Mouse (Mus musculus) MEL (cell line): ENCODE measurements around the gene Preb. TPM values are rescaled to one million over a fixed set of nuclear protein-coding genes. Genes with fewer than 3 reads are reported as not detected.
A peak's percentile ranks its signal among the peaks of the same experiment; 100 is the strongest.

Experiments
- DNase-seq: peaks from one replicate; pipeline ENCODE4 v3.0.0; 2011; ENCODE audit warnings: low read depth, low spot score
- H3K27ac ChIP-seq: 2 replicates; pipeline ENCODE4 v1.5.1; 2012; ENCODE audit warnings: low read depth, mild to moderate bottlenecking, control low read depth, low read length, moderate library complexity; ENCODE audit not compliant: control insufficient read depth
- H3K27me3 ChIP-seq, 2 experiments: fragments of 150-350 bp in 1 of 2; sonication (generic) in 1 of 2; 2 replicates each; pipeline ENCODE4 v1.6.1; 2012; ENCODE audit warnings: low read length in 2 of 2, mild to moderate bottlenecking in 2 of 2, improper control_type of control experiment in 1 of 2, moderate library complexity in 1 of 2; ENCODE audit not compliant: insufficient read depth in 2 of 2, control insufficient read depth in 1 of 2
- H3K36me3 ChIP-seq, 2 experiments: 2 replicates each; pipeline ENCODE4 v1.6.1; 2012 to 2014; ENCODE audit warnings: low read length in 2 of 2, improper control_type of control experiment in 1 of 2, inconsistent platforms in 1 of 2, mild to moderate bottlenecking in 1 of 2; ENCODE audit not compliant: insufficient read depth in 2 of 2, control insufficient read depth in 1 of 2
- H3K4me1 ChIP-seq, 2 experiments: fragments of 150-350 bp in 1 of 2; sonication (generic) in 1 of 2; 2 replicates each; pipeline ENCODE4 v1.6.1; 2012; ENCODE audit warnings: low read length in 2 of 2, improper control_type of control experiment in 1 of 2, mild to moderate bottlenecking in 1 of 2; ENCODE audit not compliant: insufficient read depth in 2 of 2, control insufficient read depth in 1 of 2
- H3K4me3 ChIP-seq, 2 experiments: fragments of 150-350 bp in 1 of 2; sonication (generic) in 1 of 2; 2 replicates each; pipeline ENCODE4 v1.5.1; 2012; ENCODE audit warnings: low read depth in 2 of 2, low read length in 2 of 2, mild to moderate bottlenecking in 2 of 2, moderate library complexity in 2 of 2, control low read depth in 1 of 2, improper control_type of control experiment in 1 of 2; ENCODE audit not compliant: control insufficient read depth in 1 of 2, insufficient read depth in 1 of 2
- H3K79me2 ChIP-seq: 2 replicates; pipeline ENCODE4 v1.6.1; 2012; ENCODE audit warnings: mild to moderate bottlenecking, low read length, moderate library complexity; ENCODE audit not compliant: control insufficient read depth, poor library complexity, insufficient read depth
- H3K9ac ChIP-seq: 2 replicates; pipeline ENCODE4 v1.6.1; 2012; ENCODE audit warnings: low read depth, mild to moderate bottlenecking, control low read depth, low read length, moderate library complexity; ENCODE audit not compliant: control insufficient read depth, poor library complexity, severe bottlenecking
- H3K9me3 ChIP-seq: fragments of 150-350 bp; sonication (generic); replicated peaks from 2 replicates; pipeline ENCODE4 v1.6.1; 2012; ENCODE audit warnings: mild to moderate bottlenecking, low read length, improper control_type of control experiment, moderate library complexity; ENCODE audit not compliant: insufficient read depth
- CHD2 ChIP-seq: IDR thresholded peaks from 2 replicates; pipeline ENCODE4 v1.6.1; 2011; ENCODE audit warnings: low read length, improper control_type of control experiment
- CTCF ChIP-seq, 3 experiments: IDR thresholded peaks in 2 of 3; conservative IDR thresholded peaks in 1 of 3; 2 replicates each; pipeline ENCODE4 v1.5.1; 2011 to 2012; ENCODE audit warnings: low read length in 3 of 3, low read depth in 2 of 3, mild to moderate bottlenecking in 2 of 3, improper control_type of control experiment in 1 of 3, inconsistent platforms in 1 of 3, mixed read lengths in 1 of 3, moderate library complexity in 1 of 3; ENCODE audit not compliant: control insufficient read depth in 1 of 3, insufficient read depth in 1 of 3, poor library complexity in 1 of 3, severe bottlenecking in 1 of 3
- ETS1 ChIP-seq: IDR thresholded peaks from 2 replicates; pipeline ENCODE4 v1.6.1; 2012; ENCODE audit warnings: low read depth, mild to moderate bottlenecking, inconsistent platforms, low read length, improper control_type of control experiment, moderate library complexity
- GATA1 ChIP-seq: IDR thresholded peaks from 2 replicates; pipeline ENCODE4 v1.6.1; 2011; ENCODE audit warnings: low read depth, low read length, improper control_type of control experiment
- HCFC1 ChIP-seq: IDR thresholded peaks from 2 replicates; pipeline ENCODE4 v1.6.1; 2012; ENCODE audit warnings: low read depth, mild to moderate bottlenecking, inconsistent platforms, low read length, improper control_type of control experiment, moderate library complexity
- JUND ChIP-seq: IDR thresholded peaks from 2 replicates; pipeline ENCODE4 v1.6.1; 2011; ENCODE audit warnings: low read depth, mild to moderate bottlenecking, improper control_type of control experiment, low read length
- KAT2A ChIP-seq: conservative IDR thresholded peaks from 2 replicates; pipeline ENCODE4 v1.6.1; 2012; ENCODE audit warnings: low read depth, low read length, improper control_type of control experiment, inconsistent platforms
- MAFK ChIP-seq: IDR thresholded peaks from 2 replicates; pipeline ENCODE4 v1.6.1; 2011; ENCODE audit warnings: low read depth, mild to moderate bottlenecking, low read length, improper control_type of control experiment, borderline replicate concordance
- MAX ChIP-seq: IDR thresholded peaks from 2 replicates; pipeline ENCODE4 v1.6.1; 2011; ENCODE audit warnings: low read length, improper control_type of control experiment
- MAZ ChIP-seq: IDR thresholded peaks from 2 replicates; pipeline ENCODE4 v1.6.1; 2012; ENCODE audit warnings: low read depth, mild to moderate bottlenecking, inconsistent platforms, low read length, improper control_type of control experiment
- MEF2A ChIP-seq: IDR thresholded peaks from 2 replicates; pipeline ENCODE4 v1.6.1; 2014; ENCODE audit warnings: low read depth, mild to moderate bottlenecking, inconsistent platforms, low read length, improper control_type of control experiment; ENCODE audit not compliant: poor library complexity, insufficient replicate concordance, severe bottlenecking; ENCODE audit errors: extremely low read depth
- MXI1 ChIP-seq: IDR thresholded peaks from 2 replicates; pipeline ENCODE4 v1.6.1; 2011; ENCODE audit warnings: mild to moderate bottlenecking, low read depth, low read length, improper control_type of control experiment
- MYB ChIP-seq: IDR thresholded peaks from 2 replicates; pipeline ENCODE4 v1.6.1; 2011; ENCODE audit warnings: mild to moderate bottlenecking, low read depth, low read length, improper control_type of control experiment
- MYC ChIP-seq: IDR thresholded peaks from 2 replicates; pipeline ENCODE4 v1.6.1; 2011; ENCODE audit warnings: low read depth, mild to moderate bottlenecking, low read length, improper control_type of control experiment, moderate library complexity
- POLR2A ChIP-seq, 2 experiments: IDR thresholded peaks; 2 replicates each; pipeline ENCODE4 v1.6.1; 2011 to 2012; ENCODE audit warnings: low read length in 2 of 2, mild to moderate bottlenecking in 2 of 2, control low read depth in 1 of 2, improper control_type of control experiment in 1 of 2, low read depth in 1 of 2, moderate library complexity in 1 of 2; ENCODE audit not compliant: control insufficient read depth in 1 of 2, insufficient read depth in 1 of 2, poor library complexity in 1 of 2
- RCOR1 ChIP-seq: IDR thresholded peaks from 2 replicates; pipeline ENCODE4 v1.6.1; 2012; ENCODE audit warnings: low read depth, mild to moderate bottlenecking, inconsistent platforms, low read length, improper control_type of control experiment
- TAL1 ChIP-seq: IDR thresholded peaks from 2 replicates; pipeline ENCODE4 v1.6.1; 2012; ENCODE audit warnings: mild to moderate bottlenecking, inconsistent platforms, low read length, moderate library complexity, mixed read lengths
- TCF12 ChIP-seq: IDR thresholded peaks from 2 replicates; pipeline ENCODE4 v1.6.1; 2014; ENCODE audit warnings: low read depth, mild to moderate bottlenecking, inconsistent platforms, low read length, improper control_type of control experiment, moderate library complexity
- ZC3H11A ChIP-seq: IDR thresholded peaks from 2 replicates; pipeline ENCODE4 v1.6.1; 2012; ENCODE audit warnings: low read depth, mild to moderate bottlenecking, inconsistent platforms, low read length, improper control_type of control experiment
- ZNF384 ChIP-seq: IDR thresholded peaks from 2 replicates; pipeline ENCODE4 v1.6.1; 2012; ENCODE audit warnings: low read depth, mild to moderate bottlenecking, inconsistent platforms, low read length, improper control_type of control experiment
- polyA plus RNA-seq, 2 experiments: library from polyadenylated mRNA; stranded (reverse) in 1 of 2; unstranded in 1 of 2; fragments of >175 nt in 1 of 2; fragments of >200 nt in 1 of 2; gene quantifications; 2 replicates each; pipeline versions ENCODE4 v1.2.1 to v1.2.4; 2012; ENCODE audit warnings: low replicate concordance in 2 of 2, low read depth in 1 of 2; ENCODE audit not compliant: insufficient read length in 2 of 2, insufficient read depth in 1 of 2, missing spikeins in 1 of 2
- total RNA-seq: library from RNA; depleted of rRNA; stranded (reverse); fragments of 300-350 nt; gene quantifications from 2 replicates; pipeline ENCODE4 v1.2.3, GENCODE M21; 2012

The Preb gene
- total and polyA plus RNA-seq, 3 experiments: 143 to 247 TPM; not detected in 1

GRCm38 (mm10) chr5:30951706-30952105 lies 8.5 kb downstream of the Preb start:
- DNase-seq: no peak
- no peak overlapping the region for H3K27ac ChIP-seq
- peaks cover 2 to 14% of the 10 kb centered on the region in 2 experiments; a peak in 3 of 4 replicates for H3K4me1 ChIP-seq
- peaks cover 0 to 7% of the 10 kb centered on the region in 2 experiments; a peak in 2 of 4 replicates for H3K36me3 ChIP-seq
- H3K9ac ChIP-seq: no peak overlapping the region
- no peak overlapping the region for H3K4me3 ChIP-seq
- no peaks in the 10 kb centered on the region for H3K9me3 ChIP-seq
- H3K79me2 ChIP-seq: peaks cover 3% of the 10 kb centered on the region; the same call in 1 of the 2 replicates
- H3K27me3 ChIP-seq: no peaks in the 10 kb centered on the region
- no peak for TF ChIP-seq MYC
- TF ChIP-seq MEF2A: no peak
- no peak for TF ChIP-seq MAX
- TF ChIP-seq ETS1: no peak
- no peak for TF ChIP-seq HCFC1
- no peak for TF ChIP-seq GATA1
- TF ChIP-seq MYB: no peak
- TF ChIP-seq POLR2A (IDR thresholded peaks at IDR 0.05; ENCODE audit: control insufficient read depth in 1 of 2, insufficient read depth in 1 of 2, low read depth in 1 of 2, low read length in 2 of 2, poor library complexity in 1 of 2): no peak
- no peak for TF ChIP-seq MXI1
- no peak for TF ChIP-seq JUND
- no peak for TF ChIP-seq MAFK
- no peak for TF ChIP-seq KAT2A
- no peak for TF ChIP-seq MAZ
- no peak for TF ChIP-seq ZC3H11A
- no peak for TF ChIP-seq TCF12
- no peak for TF ChIP-seq RCOR1
- no peak for TF ChIP-seq ZNF384

DNA sequence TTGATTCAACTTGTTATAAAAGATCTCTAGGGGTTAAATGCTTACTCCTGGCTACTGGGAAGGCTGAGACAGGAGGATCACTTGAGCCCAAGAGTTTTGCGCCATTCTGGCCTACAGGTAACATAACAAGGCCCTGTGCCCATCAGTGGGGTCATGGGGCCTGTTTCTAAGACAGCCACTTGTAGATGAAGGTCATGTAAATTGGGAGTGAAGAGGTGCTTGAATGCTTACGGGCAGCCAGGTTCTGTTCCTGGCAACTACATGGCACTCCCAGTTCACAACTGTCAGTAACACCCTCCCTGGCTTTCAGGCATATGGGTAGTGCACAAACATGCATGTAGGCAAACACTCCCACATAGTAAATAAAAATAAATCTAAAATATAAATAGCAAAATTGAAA lies 9.2 kb downstream of the Preb start:
- no peak overlapping the region for H3K4me3 ChIP-seq
- TF ChIP-seq TAL1 (no peak), ETS1 (no peak), MAZ (no peak), POLR2A (IDR thresholded peaks at IDR 0.05; ENCODE audit: control insufficient read depth in 1 of 2, insufficient read depth in 1 of 2, low read depth in 1 of 2, low read length in 2 of 2, poor library complexity in 1 of 2) (0 out of 4 replicates have a peak, but pooled peaks of 1 of the 2 experiments have one; percentile 31), CHD2 (no peak), CTCF (IDR thresholded peaks at IDR 0.05 in 2 of 3, conservative IDR thresholded peaks at IDR 0.05 in 1 of 3; ENCODE audit: control insufficient read depth in 1 of 3, insufficient read depth in 1 of 3, low read depth in 2 of 3, low read length in 3 of 3, poor library complexity in 1 of 3, severe bottlenecking in 1 of 3) (no peak)
- no peaks in the 10 kb centered on the region for H3K9me3 ChIP-seq
- no peak overlapping the region for H3K27ac ChIP-seq
- H3K36me3 ChIP-seq: peaks cover 0 to 7% of the 10 kb centered on the region in 2 experiments; a peak in 2 of 4 replicates
- peak; percentile 38 for DNase-seq
- H3K4me1 ChIP-seq: peaks cover 2 to 14% of the 10 kb centered on the region in 2 experiments; a peak in 3 of 4 replicates
- H3K9ac ChIP-seq: no peak overlapping the region
- H3K27me3 ChIP-seq: no peaks in the 10 kb centered on the region
- H3K79me2 ChIP-seq: peaks cover 3% of the 10 kb centered on the region; the same call in 1 of the 2 replicates
